9 mouse cellular contexts compared by ENCODE assay signal in genomic region chr6:86636495-86636894, GRCm38 (mm10). TPM values are rescaled to one million over a fixed set of nuclear protein-coding genes. Genes with fewer than 3 reads are reported as not detected.
DNase-seq lines count a peak whose midpoint lies in the region; ATAC-seq lines count a peak whose summit lies in the region.
"Had no signal": no experiment of that assay in that cellular context is flagged by ENCODE, and none has a peak within 500 bp of the region (broad histone marks: within the 10 kb centered on the region; RNA-seq: fewer than 3 reads in every experiment).

No protein-coding gene starts in this region.

- no peak for ATAC-seq in forebrain, embryonic 15.5 days (replicated peaks)
- ATAC-seq in erythroblast, adult 5-6 weeks (replicated peaks; ENCODE audit: low FRiP score, poor library complexity, severe bottlenecking): peak; percentile 66
- peak; percentile 27; the same call in 1 of the 2 replicates for ATAC-seq in megakaryocyte progenitor cell, adult 5-6 weeks (replicated peaks; ENCODE audit: poor library complexity)
- no peak for ATAC-seq in forebrain, embryonic 16.5 days

- no peaks in the 10 kb centered on the region for H3K4me1 ChIP-seq in forebrain, embryonic 10.5 days
- H3K4me1 ChIP-seq in forebrain, embryonic 15.5 days: no peaks in the 10 kb centered on the region
- H3K4me1 ChIP-seq in forebrain, embryonic 16.5 days (replicated peaks; ENCODE audit: control insufficient read depth, insufficient read depth, low read length): no peaks in the 10 kb centered on the region

- H3K27me3 ChIP-seq in forebrain, embryonic 10.5 days (ENCODE audit: poor library complexity, severe bottlenecking): no peaks in the 10 kb centered on the region
- H3K27me3 ChIP-seq in forebrain, embryonic 15.5 days: no peaks in the 10 kb centered on the region
- H3K27me3 ChIP-seq in forebrain, embryonic 16.5 days (replicated peaks; ENCODE audit: control insufficient read depth, insufficient read depth, low read length): no peaks in the 10 kb centered on the region

- WGBS in forebrain, embryonic 10.5 days: 87% methylated on average over 2 of the region's 2 CpGs
- 74% methylated on average over 2 of the region's 2 CpGs for WGBS in forebrain, embryonic 15.5 days
- WGBS in forebrain, embryonic 16.5 days: 76% methylated on average over 2 of the region's 2 CpGs

- H3K4me3 ChIP-seq in forebrain, embryonic 10.5 days: no peak overlapping the region
- no peak overlapping the region for H3K4me3 ChIP-seq in forebrain, embryonic 15.5 days
- no peak overlapping the region for H3K4me3 ChIP-seq in forebrain, embryonic 16.5 days (replicated peaks; ENCODE audit: low read length)
- H3K4me3 ChIP-seq: myocyte had no signal

- H3K9ac ChIP-seq in forebrain, embryonic 15.5 days (replicated peaks): no peak overlapping the region
- H3K9ac ChIP-seq in forebrain, embryonic 16.5 days (replicated peaks; ENCODE audit: low read depth, low read length): no peak overlapping the region

- H3K9me3 ChIP-seq in forebrain, embryonic 10.5 days: no peaks in the 10 kb centered on the region
- no peaks in the 10 kb centered on the region for H3K9me3 ChIP-seq in forebrain, embryonic 15.5 days
- no peaks in the 10 kb centered on the region for H3K9me3 ChIP-seq in forebrain, embryonic 16.5 days (ENCODE audit: control insufficient read depth, low read length)

- no peak for DNase-seq in forebrain, embryonic 10.5 days (ENCODE audit: extremely low spot score, low spot score)
- peak; percentile 10 to 56 for DNase-seq in kidney, postnatal 25 days
- no peak for DNase-seq in cerebellum, postnatal 14 days
- no peak for DNase-seq in cerebellum, adult 11-12 months

- H3K4me2 ChIP-seq in forebrain, embryonic 15.5 days (replicated peaks): no peak overlapping the region
- no peak overlapping the region for H3K4me2 ChIP-seq in forebrain, embryonic 16.5 days (ENCODE audit: low read length)

- no peaks in the 10 kb centered on the region for H3K36me3 ChIP-seq in forebrain, embryonic 10.5 days (replicated peaks)
- H3K36me3 ChIP-seq in forebrain, embryonic 15.5 days: no peaks in the 10 kb centered on the region
- H3K36me3 ChIP-seq in forebrain, embryonic 16.5 days (ENCODE audit: control insufficient read depth, insufficient read depth): no peaks in the 10 kb centered on the region

- H3K27ac ChIP-seq in forebrain, embryonic 10.5 days: 0 out of 2 replicates have a peak overlapping the region, but pooled peaks have one; percentile 22
- H3K27ac ChIP-seq in forebrain, embryonic 15.5 days (replicated peaks): no peak overlapping the region
- H3K27ac ChIP-seq in forebrain, embryonic 16.5 days (ENCODE audit: low read length): no peak overlapping the region

RNA-seq across cellular contexts. Expression of gene Asprv1, which starts 8.5 kb away (rescaled TPM):
- polyA plus RNA-seq in forebrain, embryonic 10.5 days (2016; fragmentation: Nextera tagmentation; extraction: Ambion mirVana): 0.16 and 0.32 TPM in 2 replicates
- polyA plus RNA-seq in forebrain, embryonic 15.5 days (2015; fragmentation: Nextera tagmentation; extraction: Ambion mirVana): 0.59 and 0.61 TPM in 2 replicates
- 6.1 and 10.2 TPM in 2 replicates for total RNA-seq in erythroblast, adult 5-6 weeks (2015; ENCODE audit: low replicate concordance)
- 0.28 and 1.4 TPM in 2 replicates for total RNA-seq in erythroblast, adult 5-6 weeks (2017; ENCODE audit: low replicate concordance)
- 1.3 and 1.9 TPM in 2 replicates for total RNA-seq in megakaryocyte progenitor cell, adult 5-6 weeks (2015)
- 0.98 and 1.5 TPM in 2 replicates for total RNA-seq in megakaryocyte progenitor cell, adult 5-6 weeks (2017)
- polyA plus RNA-seq in forebrain, embryonic 16.5 days (2015; fragmentation: Nextera tagmentation; extraction: Ambion mirVana): 0.92 and 1.6 TPM in 2 replicates

RNA-seq across cellular contexts. Expression of gene Mxd1, which starts 32.5 kb away (rescaled TPM):
- polyA plus RNA-seq in forebrain, embryonic 10.5 days (2016; fragmentation: Nextera tagmentation; extraction: Ambion mirVana): 8.2 and 8.3 TPM in 2 replicates
- 22.8 and 23.2 TPM in 2 replicates for polyA plus RNA-seq in forebrain, embryonic 15.5 days (2015; fragmentation: Nextera tagmentation; extraction: Ambion mirVana)
- 323 and 336 TPM in 2 replicates for total RNA-seq in erythroblast, adult 5-6 weeks (2015; ENCODE audit: low replicate concordance)
- total RNA-seq in erythroblast, adult 5-6 weeks (2017; ENCODE audit: low replicate concordance): 573 and 620 TPM in 2 replicates
- 17.6 and 19.4 TPM in 2 replicates for total RNA-seq in megakaryocyte progenitor cell, adult 5-6 weeks (2015)
- 17.6 and 18.1 TPM in 2 replicates for total RNA-seq in megakaryocyte progenitor cell, adult 5-6 weeks (2017)
- polyA plus RNA-seq in forebrain, embryonic 16.5 days (2015; fragmentation: Nextera tagmentation; extraction: Ambion mirVana): 21.6 and 23.2 TPM in 2 replicates

RNA-seq across cellular contexts. Expression of gene Snrnp27, which starts 47.8 kb away (rescaled TPM):
- polyA plus RNA-seq in forebrain, embryonic 10.5 days (2016; fragmentation: Nextera tagmentation; extraction: Ambion mirVana): 125 and 136 TPM in 2 replicates
- polyA plus RNA-seq in forebrain, embryonic 15.5 days (2015; fragmentation: Nextera tagmentation; extraction: Ambion mirVana): 113 and 124 TPM in 2 replicates
- total RNA-seq in erythroblast, adult 5-6 weeks (2015; ENCODE audit: low replicate concordance): 22.4 and 32.1 TPM in 2 replicates
- total RNA-seq in erythroblast, adult 5-6 weeks (2017; ENCODE audit: low replicate concordance): 65.8 and 91.9 TPM in 2 replicates
- 80.1 and 86.4 TPM in 2 replicates for total RNA-seq in megakaryocyte progenitor cell, adult 5-6 weeks (2015)
- total RNA-seq in megakaryocyte progenitor cell, adult 5-6 weeks (2017): 87.2 and 125 TPM in 2 replicates
- 103 and 106 TPM in 2 replicates for polyA plus RNA-seq in forebrain, embryonic 16.5 days (2015; fragmentation: Nextera tagmentation; extraction: Ambion mirVana)

Comparison
In these comparisons a context has a peak if more than half of its experiments do, and no peak if none do; other contexts are left out.
1. DNase-seq: peak in kidney, postnatal 25 days (2 of 2); none in forebrain, embryonic 10.5 days (single experiment), cerebellum, postnatal 14 days (0 of 2) and cerebellum, adult 11-12 months (single experiment).
2. ATAC-seq: peak in erythroblast, adult 5-6 weeks (single experiment) and megakaryocyte progenitor cell, adult 5-6 weeks (single experiment); none in forebrain, embryonic 15.5 days (single experiment) and forebrain, embryonic 16.5 days (single experiment).